Mouse (Mus musculus): ENCODE results near the gene CN725425.

DNA sequence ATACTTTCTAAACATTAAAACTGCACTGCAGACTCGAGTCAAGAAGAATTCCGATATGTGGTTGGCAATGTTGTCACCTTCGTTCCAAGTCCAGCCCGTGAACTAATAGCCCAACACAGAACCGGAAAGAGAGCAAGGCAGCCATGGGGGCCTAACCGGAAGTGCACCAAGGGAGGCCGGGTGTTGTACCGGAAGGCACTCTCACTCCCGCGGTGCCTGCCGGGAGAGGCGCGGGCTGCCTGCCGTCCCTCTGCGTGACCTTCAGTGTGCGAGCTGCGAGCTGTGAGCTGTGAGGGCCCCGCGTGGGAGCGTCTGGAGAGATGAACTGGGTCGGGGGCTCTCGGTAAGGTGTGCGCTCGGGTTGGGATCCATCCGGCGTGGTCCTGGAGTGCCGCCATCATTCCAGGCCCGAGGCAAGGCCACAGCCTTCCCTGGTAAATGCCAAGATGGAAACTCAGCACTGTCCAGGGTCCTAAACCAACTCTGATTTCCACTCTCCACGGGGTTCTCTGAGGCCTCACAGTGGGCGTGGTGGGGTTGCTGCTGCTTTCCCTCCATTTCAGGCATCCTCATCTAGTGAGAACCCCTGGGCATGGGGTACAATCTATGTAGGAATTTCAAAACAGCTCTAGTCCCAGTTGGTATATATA, at the start of gene CN725425:
- TF ChIP-seq POLR2A (IDR thresholded peaks at IDR 0.05; ENCODE audit: extremely low read depth, insufficient read depth, low read length) (no peak), CTCF (IDR thresholded peaks at IDR 0.05; ENCODE audit: low read depth, low read length) (no peak)
